ENCODE assay signal across 8 mouse cellular contexts in the genomic region with DNA sequence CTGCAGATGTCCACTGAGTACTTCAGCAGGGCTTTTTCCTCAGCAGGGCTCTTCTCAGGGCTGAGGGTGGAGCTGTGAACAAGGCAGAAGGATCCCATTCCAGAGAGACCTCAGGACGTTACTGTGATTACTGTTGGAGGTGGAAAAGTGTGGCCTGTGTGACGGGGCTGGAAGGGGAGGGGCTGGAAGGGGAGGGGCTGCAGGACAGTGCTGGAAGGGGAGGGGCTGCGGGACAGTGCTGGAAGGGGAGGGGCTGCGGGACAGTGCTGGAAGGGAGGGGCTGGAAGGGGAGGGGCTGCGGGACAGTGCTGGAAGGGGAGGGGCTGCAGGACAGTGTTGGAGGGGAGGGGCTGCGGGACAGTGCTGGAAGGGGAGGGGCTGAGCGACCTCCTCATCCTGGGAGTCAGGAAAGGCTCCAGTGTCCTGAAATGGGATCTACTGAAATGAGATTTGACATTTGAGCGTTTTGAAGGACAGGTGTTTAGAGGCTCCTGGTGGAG.
DNase-seq lines count a peak whose midpoint lies in the region; ATAC-seq and TF ChIP-seq lines count a peak whose summit lies in the region.

No protein-coding gene starts in this region.

- peak; percentile 63 for DNase-seq in Muller cell, postnatal 12 days (ENCODE audit: inconsistent ontology term)
- peak; percentile 30 for DNase-seq in heart, postnatal 0 days (ENCODE audit: low spot score)
- no peak for DNase-seq in liver, embryonic 11.5 days (ENCODE audit: low spot score)
- DNase-seq in urinary bladder, postnatal 10 days (ENCODE audit: low spot score) = no peak
- DNase-seq in frontal cortex, postnatal 14 days (ENCODE audit: low spot score in 2 of 2) = no peak
- DNase-seq in right cerebral cortex, postnatal 4 days = no peak

- no peak overlapping the region for H3K27ac ChIP-seq in heart, postnatal 0 days (ENCODE audit: low read depth)
- H3K27ac ChIP-seq in liver, embryonic 11.5 days (ENCODE audit: low read depth, low read length) = no peak overlapping the region
- H3K27ac ChIP-seq in stomach, embryonic 15.5 days = 0 out of 2 replicates have a peak overlapping the region, but pooled peaks have one; percentile 41

- peak overlapping the region; percentile 49 for H3K4me2 ChIP-seq in heart, postnatal 0 days (ENCODE audit: low read depth, low read length)
- H3K4me2 ChIP-seq in liver, embryonic 11.5 days = peak overlapping the region; percentile 16; the same call in 1 of the 2 replicates
- H3K4me2 ChIP-seq in stomach, embryonic 15.5 days = peak overlapping the region; percentile 42

- peaks cover 21% of the 10 kb centered on the region for H3K27me3 ChIP-seq in E14TG2a.4 (ENCODE audit: insufficient read depth, low read length)
- H3K27me3 ChIP-seq in heart, postnatal 0 days (ENCODE audit: control insufficient read depth, insufficient read depth, low read length) = 0 out of 2 replicates have a peak, but pooled peaks cover 7% of the 10 kb centered on the region
- peaks cover 13% of the 10 kb centered on the region; the same call in 1 of the 2 replicates for H3K27me3 ChIP-seq in liver, embryonic 11.5 days (replicated peaks; ENCODE audit: control insufficient read depth, insufficient read depth, low read length)
- no peaks in the 10 kb centered on the region for H3K27me3 ChIP-seq in stomach, embryonic 15.5 days (replicated peaks)

- H3K9ac ChIP-seq in heart, postnatal 0 days (replicated peaks; ENCODE audit: low read depth, low read length) = no peak overlapping the region
- no peak overlapping the region for H3K9ac ChIP-seq in liver, embryonic 11.5 days (ENCODE audit: low read depth, low read length)
- H3K9ac ChIP-seq in stomach, embryonic 15.5 days = no peak overlapping the region

- ATAC-seq in heart, postnatal 0 days (ENCODE audit: insufficient read depth, low read depth) = peak; percentile 84
- ATAC-seq in liver, embryonic 11.5 days (replicated peaks; ENCODE audit: low FRiP score) = peak; percentile 73
- peak; percentile 66; the same call in 1 of the 2 replicates for ATAC-seq in stomach, embryonic 15.5 days (ENCODE audit: insufficient read depth, low FRiP score, low read depth)

- H3K36me3 ChIP-seq in E14TG2a.4 (ENCODE audit: insufficient read depth, low read length) = no peaks in the 10 kb centered on the region
- H3K36me3 ChIP-seq in heart, postnatal 0 days (replicated peaks; ENCODE audit: control insufficient read depth, insufficient read depth, low read length) = no peaks in the 10 kb centered on the region
- H3K36me3 ChIP-seq in liver, embryonic 11.5 days (ENCODE audit: control insufficient read depth, insufficient read depth, low read length) = no peaks in the 10 kb centered on the region
- H3K36me3 ChIP-seq in stomach, embryonic 15.5 days = no peaks in the 10 kb centered on the region

- TF ChIP-seq EP300 in heart, postnatal 0 days (IDR thresholded peaks at IDR 0.05; ENCODE audit: low read depth) = no peak

- H3K4me3 ChIP-seq in E14TG2a.4 (replicated peaks; ENCODE audit: low read length) = peak overlapping the region; percentile 46; the same call in 1 of the 2 replicates
- H3K4me3 ChIP-seq in heart, postnatal 0 days (ENCODE audit: low read depth, low read length) = 0 out of 2 replicates have a peak overlapping the region, but pooled peaks have one; percentile 18
- no peak overlapping the region for H3K4me3 ChIP-seq in liver, embryonic 11.5 days (ENCODE audit: low read depth, low read length)
- H3K4me3 ChIP-seq in stomach, embryonic 15.5 days (replicated peaks) = 0 out of 2 replicates have a peak overlapping the region, but pooled peaks have one; percentile 3

- TF ChIP-seq CTCF in E14TG2a.4 (conservative IDR thresholded peaks at IDR 0.05; ENCODE audit: low read length) = no peak
- TF ChIP-seq CTCF in heart, postnatal 0 days (IDR thresholded peaks at IDR 0.05; ENCODE audit: low read depth) = no peak

- H3K4me1 ChIP-seq in E14TG2a.4 (replicated peaks; ENCODE audit: low read depth, low read length) = peaks cover 69% of the 10 kb centered on the region
- no peaks in the 10 kb centered on the region for H3K4me1 ChIP-seq in heart, postnatal 0 days (ENCODE audit: control insufficient read depth, insufficient read depth)
- H3K4me1 ChIP-seq in liver, embryonic 11.5 days (replicated peaks; ENCODE audit: control insufficient read depth, insufficient read depth, low read length) = peaks cover 4% of the 10 kb centered on the region
- H3K4me1 ChIP-seq in stomach, embryonic 15.5 days = peaks cover 15% of the 10 kb centered on the region; the same call in 1 of the 2 replicates

- H3K9me3 ChIP-seq in E14TG2a.4 (ENCODE audit: low read length) = no peaks in the 10 kb centered on the region
- H3K9me3 ChIP-seq in heart, postnatal 0 days (replicated peaks; ENCODE audit: control insufficient read depth, low read length) = no peaks in the 10 kb centered on the region
- no peaks in the 10 kb centered on the region for H3K9me3 ChIP-seq in liver, embryonic 11.5 days (ENCODE audit: control insufficient read depth, low read length)
- H3K9me3 ChIP-seq in stomach, embryonic 15.5 days = no peaks in the 10 kb centered on the region

- 1% methylated on average over 8 of the region's 8 CpGs for WGBS in heart, postnatal 0 days
- WGBS in liver, embryonic 11.5 days = 3% methylated on average over 7 of the region's 8 CpGs
- WGBS in stomach, embryonic 15.5 days = 2% methylated on average over 7 of the region's 8 CpGs

Comparison
In these comparisons a context has a peak if more than half of its experiments do, and no peak if none do; other contexts are left out.
1. DNase-seq: peak in Muller cell, postnatal 12 days (single experiment) and heart, postnatal 0 days (single experiment); none in liver, embryonic 11.5 days (single experiment), urinary bladder, postnatal 10 days (single experiment), frontal cortex, postnatal 14 days (0 of 2) and right cerebral cortex, postnatal 4 days (single experiment).
2. Peak in every context shown above with its lines, with median percentiles within 50 percentile points of each other: ATAC-seq and H3K4me2 ChIP-seq.